Mouse (Mus musculus) embryonic facial prominence, embryonic 10.5 days (tissue): ENCODE results near the gene Ube2a. TPM values are rescaled to one million over a fixed set of nuclear protein-coding genes. Genes with fewer than 3 reads are reported as not detected.
"Not testable (repeated sequence)": the region's sequence is repeated elsewhere in the genome, so short reads cannot be mapped to it uniquely, and the experiment has no call there.

ENCODE experiments used
- DNase-seq: peaks from one replicate; pipeline ENCODE4 v3.0.0-alpha.2; 2017; ENCODE audit warnings: low spot score
- H3K27ac ChIP-seq: fragments of 300-500 bp; sonication (generic); replicated peaks from 2 replicates; pipeline ENCODE4 v1.5.1; 2016; ENCODE audit warnings: mild to moderate bottlenecking
- H3K27me3 ChIP-seq: fragments of 300-500 bp; sonication (generic); replicated peaks from 2 replicates; pipeline ENCODE4 v1.6.1; 2016; ENCODE audit warnings: low read depth, mild to moderate bottlenecking; ENCODE audit not compliant: poor library complexity, severe bottlenecking
- H3K36me3 ChIP-seq: fragments of 300-500 bp; sonication (generic); replicated peaks from 2 replicates; pipeline ENCODE4 v1.6.1; 2016; ENCODE audit warnings: mild to moderate bottlenecking, moderate library complexity
- H3K4me1 ChIP-seq: fragments of 300-500 bp; sonication (generic); 2 replicates; pipeline ENCODE4 v1.6.1; 2016
- H3K4me3 ChIP-seq: fragments of 300-500 bp; sonication (generic); 2 replicates; pipeline ENCODE4 v1.5.1; 2016; ENCODE audit warnings: mild to moderate bottlenecking, moderate library complexity
- H3K9me3 ChIP-seq: fragments of 300-500 bp; sonication (generic); 2 replicates; pipeline ENCODE4 v1.6.1; 2016; ENCODE audit warnings: mild to moderate bottlenecking
- WGBS: fragments of 180-500 bp; shearing (Covaris S2); methylation state at CpG from one replicate; pipeline ENCODE4 v1.1.7; 2016; 5-methylcytosine and 5-hydroxymethylcytosine counted together
- polyA plus RNA-seq: library from polyadenylated mRNA; unstranded; fragments of >200 nt; fragmentation: Nextera tagmentation; extraction: Ambion mirVana; gene quantifications from 2 replicates; pipeline ENCODE4 v1.2.1, GENCODE M21; 2016

Gene Ube2a
- polyA plus RNA-seq, 1 experiment from 2014 or later: 126 TPM

DNA sequence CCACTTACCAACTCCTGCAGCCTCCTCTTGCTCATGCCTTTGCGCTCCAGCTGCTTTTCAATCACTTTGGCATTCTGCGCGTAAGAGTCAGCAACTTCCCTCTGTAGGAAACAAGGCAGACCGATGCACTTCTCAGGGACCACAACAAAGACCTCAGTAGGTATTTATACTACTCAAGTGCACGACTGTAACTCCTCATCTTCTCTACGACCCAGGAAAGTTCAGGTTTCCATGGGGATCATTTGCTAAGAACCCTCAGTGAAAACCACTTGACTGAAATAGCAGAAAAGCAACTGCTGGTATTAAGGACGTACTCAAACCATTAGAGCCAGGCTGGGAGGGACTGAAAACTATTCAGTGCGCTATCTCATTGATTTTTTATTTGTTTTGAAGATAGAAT, 21.1 kb upstream of the Ube2a start:
- H3K27me3 ChIP-seq: no peaks in the 10 kb centered on the region
- no peaks in the 10 kb centered on the region for H3K9me3 ChIP-seq
- 84% methylated on average over 8 of the region's 8 CpGs for WGBS
- DNase-seq: no peak
- H3K4me3 ChIP-seq: no peak overlapping the region
- peaks cover 24% of the 10 kb centered on the region for H3K36me3 ChIP-seq
- no peaks in the 10 kb centered on the region for H3K4me1 ChIP-seq
- H3K27ac ChIP-seq: no peak overlapping the region

GRCm38 (mm10) chrX:36863766-36864608, 9.7 kb upstream of the Ube2a start:
- Histone ChIP-seq H3K27ac (peak overlapping the region; percentile 72), H3K27me3 (no peaks in the 10 kb centered on the region), H3K4me1 (peaks cover 6% of the 10 kb centered on the region)

GRCm38 (mm10) chrX:36864609-36865328, 8.9 kb upstream of the Ube2a start:
- H3K27ac ChIP-seq: no peak overlapping the region
- WGBS: 57% methylated on average over 8 of the region's 8 CpGs
- DNase-seq: no peak
- H3K27me3 ChIP-seq: no peaks in the 10 kb centered on the region
- 0 out of 2 replicates have a peak, but pooled peaks cover under 1% of the 10 kb centered on the region for H3K36me3 ChIP-seq
- no peaks in the 10 kb centered on the region for H3K9me3 ChIP-seq
- H3K4me1 ChIP-seq: peaks cover 6% of the 10 kb centered on the region
- H3K4me3 ChIP-seq: peak overlapping the region; percentile 61

More at GRCm38 (mm10) chrX:36863766-36864608, 9.7 kb upstream of the Ube2a start:
- Histone ChIP-seq H3K36me3 (0 out of 2 replicates have a peak, but pooled peaks cover 3% of the 10 kb centered on the region), H3K4me3 (peak overlapping the region; percentile 61), H3K9me3 (no peaks in the 10 kb centered on the region)
- 18% methylated on average over 43 of the region's 44 CpGs for WGBS
- DNase-seq: peak; percentile 81

DNA sequence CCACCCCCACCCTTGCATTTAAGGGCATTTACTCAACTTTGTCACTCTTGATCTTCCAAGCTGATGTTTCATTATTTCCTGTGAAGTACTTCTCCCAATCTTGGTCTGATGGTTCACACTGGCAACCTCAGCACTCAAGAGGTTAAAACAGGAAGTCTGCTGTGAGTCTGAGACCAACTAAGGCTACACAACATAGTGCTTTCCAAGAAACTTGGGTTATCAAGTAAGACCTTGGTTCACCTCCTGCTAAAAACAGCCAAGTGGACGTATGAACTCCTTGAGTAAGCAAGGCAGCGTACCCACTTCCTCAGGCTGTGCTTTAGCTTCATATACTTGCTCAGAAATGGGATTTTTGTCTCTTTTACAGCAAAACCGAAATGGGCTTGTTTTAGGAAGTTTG, 3.3 kb upstream of the Ube2a start:
- 83% methylated on average over 3 of the region's 3 CpGs for WGBS
- Histone ChIP-seq H3K4me3 (no peak overlapping the region), H3K27me3 (peaks cover 9% of the 10 kb centered on the region), H3K36me3 (no peaks in the 10 kb centered on the region), H3K9me3 (no peaks in the 10 kb centered on the region), H3K4me1 (peaks cover 2% of the 10 kb centered on the region), H3K27ac (no peak overlapping the region)
- no peak for DNase-seq

DNA sequence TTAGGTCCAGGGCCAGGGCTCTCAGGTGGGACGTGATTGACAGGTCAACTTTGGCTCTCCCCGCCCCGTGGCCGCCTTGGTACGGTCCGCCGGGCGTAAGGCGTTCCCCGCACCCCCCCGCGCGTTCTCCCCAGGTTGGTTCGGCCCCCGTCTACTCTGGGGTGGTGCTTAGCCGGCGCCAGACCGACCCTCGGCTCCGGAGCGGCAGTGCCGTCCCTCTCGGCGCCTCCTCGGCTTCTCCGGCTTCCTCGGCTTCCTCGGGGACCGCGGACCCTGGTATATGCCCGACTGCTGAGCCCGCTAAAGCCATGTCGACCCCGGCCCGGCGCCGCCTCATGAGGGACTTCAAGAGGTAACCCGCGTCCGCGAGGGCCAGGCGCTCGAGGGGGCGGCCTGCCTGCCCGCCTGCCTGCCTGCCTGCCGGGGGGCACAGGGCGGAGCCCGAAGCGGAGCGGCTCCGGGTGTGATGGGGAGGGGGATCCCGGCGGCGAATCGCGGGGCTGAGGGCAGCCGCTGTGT, 537 bp downstream of the Ube2a start:
- 15% methylated on average over 57 of the region's 57 CpGs for WGBS
- Histone ChIP-seq H3K27ac (peak overlapping the region; percentile 88), H3K27me3 (peaks cover 9% of the 10 kb centered on the region), H3K4me3 (peak overlapping the region; percentile 76), H3K36me3 (peaks cover 7% of the 10 kb centered on the region; the same call in 1 of the 2 replicates), H3K4me1 (peaks cover 5% of the 10 kb centered on the region), H3K9me3 (no peaks in the 10 kb centered on the region)
- DNase-seq: peak; percentile 92

GRCm38 (mm10) chrX:36874704-36875128, 1.0 kb downstream of the Ube2a start:
- peaks cover 9% of the 10 kb centered on the region for H3K27me3 ChIP-seq
- H3K4me1 ChIP-seq: peaks cover 5% of the 10 kb centered on the region
- no peak for DNase-seq
- H3K27ac ChIP-seq: peak overlapping the region; percentile 88
- no peaks in the 10 kb centered on the region for H3K9me3 ChIP-seq
- H3K36me3 ChIP-seq: peaks cover 7% of the 10 kb centered on the region; the same call in 1 of the 2 replicates
- 13% methylated on average over 36 of the region's 36 CpGs for WGBS
- H3K4me3 ChIP-seq: peak overlapping the region; percentile 76

GRCm38 (mm10) chrX:36884719-36885118, 11.0 kb downstream of the Ube2a start:
- no peak overlapping the region for H3K27ac ChIP-seq

DNA sequence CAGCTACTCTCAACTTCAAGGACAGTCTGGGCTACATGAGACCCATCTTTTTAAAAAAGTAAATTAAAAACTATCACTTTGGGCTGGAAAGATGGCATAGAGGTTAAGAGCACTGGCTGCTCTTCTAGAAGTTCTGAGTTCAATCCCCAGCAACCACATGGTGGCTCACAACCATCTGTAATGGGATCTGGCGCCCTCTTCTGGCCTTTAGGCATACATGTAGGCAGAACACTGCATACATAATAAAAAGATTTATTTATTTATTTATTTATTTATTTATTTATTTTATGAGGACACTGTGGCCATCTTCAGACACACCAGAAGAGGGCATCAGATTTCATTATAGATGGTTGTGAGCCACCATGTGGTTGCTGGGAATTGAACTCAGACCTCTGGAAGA, 25.2 kb downstream of the Ube2a start:
- H3K27me3 ChIP-seq, H3K4me1 ChIP-seq, H3K36me3 ChIP-seq, DNase-seq, H3K4me3 ChIP-seq, H3K27ac ChIP-seq, H3K9me3 ChIP-seq: not testable (repeated sequence)
- WGBS: 26% methylated on average over 1 of the region's 1 CpGs

More at GRCm38 (mm10) chrX:36884719-36885118, 11.0 kb downstream of the Ube2a start:
- Histone ChIP-seq H3K9me3 (0 out of 2 replicates have a peak, but pooled peaks cover 4% of the 10 kb centered on the region), H3K4me3 (no peak overlapping the region), H3K27me3 (no peaks in the 10 kb centered on the region), H3K4me1 (no peaks in the 10 kb centered on the region), H3K36me3 (peaks cover 51% of the 10 kb centered on the region)
- DNase-seq: no peak
- 86% methylated on average over 1 of the region's 1 CpGs for WGBS

DNA sequence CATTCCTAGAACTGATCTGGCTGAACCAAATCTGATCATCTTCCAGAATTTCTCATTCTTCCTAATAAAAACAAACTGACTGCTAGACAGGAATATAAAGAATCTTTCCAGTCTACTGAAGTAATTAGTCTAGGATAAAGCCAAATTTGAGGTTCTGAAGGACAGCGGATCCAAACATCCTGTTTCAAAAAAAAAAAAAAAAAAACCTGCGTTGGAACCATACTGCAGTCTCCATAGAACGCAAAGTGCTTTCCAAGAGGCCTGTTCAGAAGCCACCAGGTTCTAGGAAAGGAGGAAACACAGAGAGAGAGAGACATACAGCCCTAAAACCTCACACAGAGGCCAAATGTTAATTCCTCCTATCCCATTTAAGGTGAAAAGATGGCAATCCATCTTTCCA, 28.0 kb downstream of the Ube2a start:
- 43% methylated on average over 3 of the region's 3 CpGs for WGBS
- DNase-seq: no peak
- Histone ChIP-seq H3K9me3 (no peaks in the 10 kb centered on the region), H3K36me3 (no peaks in the 10 kb centered on the region), H3K4me1 (peaks cover 6% of the 10 kb centered on the region; the same call in 1 of the 2 replicates), H3K4me3 (peak overlapping the region; percentile 71), H3K27me3 (no peaks in the 10 kb centered on the region), H3K27ac (no peak overlapping the region)

DNA sequence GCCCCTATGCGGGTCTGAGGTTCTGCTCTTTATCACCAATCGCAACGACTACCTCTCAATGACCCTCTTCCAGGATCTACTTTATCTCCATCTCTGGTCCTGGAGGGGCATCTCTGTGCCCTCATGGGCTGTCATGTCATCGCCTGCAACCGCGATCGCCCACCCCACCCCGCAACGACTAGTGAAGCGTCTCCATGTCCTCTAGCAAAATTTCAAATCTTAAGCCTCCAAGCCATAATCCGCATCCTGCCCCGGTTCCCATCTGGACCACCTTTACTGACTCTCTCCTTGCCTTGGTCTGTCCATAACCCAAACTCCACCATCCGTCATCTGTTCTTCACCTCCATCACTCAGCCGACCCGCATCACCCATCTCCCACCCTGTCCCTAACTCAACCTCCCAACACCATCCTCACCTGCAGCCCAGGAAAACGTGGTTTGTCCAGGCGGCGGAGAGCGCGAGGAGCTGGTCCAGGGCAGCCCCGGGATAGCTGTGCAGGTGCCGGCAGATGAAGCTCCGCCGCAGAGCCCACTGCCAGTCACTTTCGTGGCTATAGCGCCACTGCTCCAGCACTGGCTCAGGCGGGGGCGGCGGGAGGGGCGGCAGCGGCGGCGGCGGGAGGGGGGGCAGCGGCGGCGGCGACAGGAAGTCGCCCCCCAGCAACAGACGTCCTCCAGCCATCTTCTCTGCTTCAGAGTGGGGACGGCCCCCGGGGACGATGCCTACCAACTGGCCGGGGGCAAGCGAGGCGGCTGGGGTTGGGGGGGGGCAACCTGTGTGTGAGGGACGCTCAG, 28.8 kb downstream of the Ube2a start, which contains the start of gene Nkrf:
Gene Nkrf, minus strand, starts transcription at position 579 of the 794 bp plus-strand sequence.
- Histone ChIP-seq H3K4me1 (peaks cover 6% of the 10 kb centered on the region; the same call in 1 of the 2 replicates), H3K27me3 (no peaks in the 10 kb centered on the region), H3K36me3 (no peaks in the 10 kb centered on the region), H3K9me3 (no peaks in the 10 kb centered on the region), H3K27ac (peak within 1 kb of the TSS; percentile 85), H3K4me3 (peak within 1 kb of the TSS; percentile 71)
- peak; percentile 52 for DNase-seq
- 27% methylated on average over 47 of the region's 47 CpGs for WGBS

GRCm38 (mm10) chrX:36903115-36903768, 29.5 kb downstream of the Ube2a start:
- peak overlapping the region; percentile 71 for H3K4me3 ChIP-seq

More at GRCm38 (mm10) chrX:36903115-36903768, 29.5 kb downstream of the Ube2a start:
- H3K27ac ChIP-seq: peak overlapping the region; percentile 85
- WGBS: 16% methylated on average over 32 of the region's 32 CpGs
- H3K9me3 ChIP-seq: no peaks in the 10 kb centered on the region
- H3K4me1 ChIP-seq: peaks cover 6% of the 10 kb centered on the region; the same call in 1 of the 2 replicates
- no peaks in the 10 kb centered on the region for H3K36me3 ChIP-seq
- no peaks in the 10 kb centered on the region for H3K27me3 ChIP-seq
- peak; percentile 92 for DNase-seq
